Mouse (Mus musculus) forebrain, postnatal 0 days (tissue): ENCODE data around the gene Abhd13. TPM values are rescaled to one million over a fixed set of nuclear protein-coding genes. Genes with fewer than 3 reads are reported as not detected.

ENCODE experiments used
- ATAC-seq: fragments of 200-750 bp; cut with Nextera tagmentation; 2 replicates; pipeline ENCODE4 v1.8.0; 2017; ENCODE audit warnings: mild to moderate bottlenecking, moderate library complexity
- DNase-seq: peaks from one replicate; pipeline ENCODE4 v3.0.0-alpha.2; 2015
- H3K27ac ChIP-seq: fragments of 300-500 bp; sonication (generic); 2 replicates; pipeline ENCODE4 v1.5.1; 2014; ENCODE audit warnings: low read depth, mild to moderate bottlenecking, antibody characterized with exemption, low read length, moderate library complexity, mixed read lengths
- H3K27me3 ChIP-seq: fragments of 300-500 bp; sonication (generic); 2 replicates; pipeline ENCODE4 v1.6.1; 2014; ENCODE audit warnings: mild to moderate bottlenecking, low read length, mixed read lengths; ENCODE audit not compliant: insufficient read depth
- H3K36me3 ChIP-seq: fragments of 300-500 bp; sonication (generic); 2 replicates; pipeline ENCODE4 v1.6.1; 2014; ENCODE audit warnings: mild to moderate bottlenecking, moderate library complexity; ENCODE audit not compliant: insufficient read depth
- H3K4me1 ChIP-seq: fragments of 300-500 bp; sonication (generic); 2 replicates; pipeline ENCODE4 v1.6.1; 2014; ENCODE audit warnings: antibody characterized with exemption; ENCODE audit not compliant: insufficient read depth
- H3K4me2 ChIP-seq: fragments of 300-500 bp; sonication (generic); 2 replicates; pipeline ENCODE4 v1.6.1; 2014; ENCODE audit warnings: low read depth, mild to moderate bottlenecking, moderate library complexity
- H3K4me3 ChIP-seq: fragments of 300-500 bp; sonication (generic); 2 replicates; pipeline ENCODE4 v1.5.1; 2014; ENCODE audit warnings: low read depth, low read length, mixed read lengths
- H3K9ac ChIP-seq: fragments of 300-500 bp; sonication (generic); 2 replicates; pipeline ENCODE4 v1.6.1; 2014; ENCODE audit warnings: mild to moderate bottlenecking
- H3K9me3 ChIP-seq: fragments of 300-500 bp; sonication (generic); 2 replicates; pipeline ENCODE4 v1.6.1; 2016; ENCODE audit warnings: low read length
- CTCF ChIP-seq: sonication (generic); IDR thresholded peaks from 2 replicates; pipeline ENCODE4 v1.5.1; 2016; ENCODE audit warnings: antibody characterized with exemption, control low read depth, low read depth
- WGBS: fragments of 180-500 bp; shearing (Covaris S2); extraction: QIAGEN DNeasy Blood & Tissue Kit; methylation state at CpG from one replicate; pipeline ENCODE4 v1.1.7; 2014; 5-methylcytosine and 5-hydroxymethylcytosine counted together
- polyA plus RNA-seq: library from polyadenylated mRNA; unstranded; fragments of >200 nt; fragmentation: Nextera tagmentation; extraction: Ambion mirVana; gene quantifications from 2 replicates; pipeline ENCODE4 v1.2.1, GENCODE M21; 2015
- total RNA-seq: library from RNA; depleted of rRNA; stranded (reverse); fragments of >200 nt; gene quantifications from 2 replicates; pipeline ENCODE4 v1.2.3, GENCODE M21; 2014

The Abhd13 gene
- total and polyA plus RNA-seq, 2 experiments from 2014 or later = 13.0 to 30.9 TPM

DNA sequence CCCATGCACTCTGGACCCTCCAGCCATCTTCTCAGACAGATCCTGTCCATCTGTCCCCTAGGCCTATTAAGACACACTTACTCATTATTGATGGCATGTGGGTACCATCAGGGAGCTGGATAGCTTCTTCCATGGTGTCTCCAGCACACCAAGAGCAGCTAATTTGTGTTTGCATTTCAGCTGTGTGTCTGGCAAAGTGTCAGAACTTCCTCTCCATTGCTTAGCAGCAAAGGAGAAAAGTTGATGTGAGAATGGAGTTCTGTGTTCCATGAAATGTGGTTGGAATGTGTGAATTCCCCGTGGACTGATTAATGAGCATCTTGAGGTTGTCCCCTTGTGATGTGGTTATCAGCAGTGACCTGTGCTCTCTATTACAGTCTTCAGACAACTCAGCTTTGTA is 2.2 kb downstream of the Abhd13 start:
- H3K36me3 ChIP-seq = peaks cover 11% of the 10 kb centered on the region
- no peak overlapping the region for H3K27ac ChIP-seq
- H3K4me2 ChIP-seq = no peak overlapping the region
- ATAC-seq = no peak
- no peak overlapping the region for H3K4me3 ChIP-seq
- H3K4me1 ChIP-seq = peaks cover 23% of the 10 kb centered on the region
- no peaks in the 10 kb centered on the region for H3K9me3 ChIP-seq
- H3K9ac ChIP-seq = no peak overlapping the region
- no peak for TF ChIP-seq CTCF
- WGBS = 78% methylated on average over 1 of the region's 1 CpGs
- DNase-seq = no peak
- H3K27me3 ChIP-seq = no peaks in the 10 kb centered on the region

DNA sequence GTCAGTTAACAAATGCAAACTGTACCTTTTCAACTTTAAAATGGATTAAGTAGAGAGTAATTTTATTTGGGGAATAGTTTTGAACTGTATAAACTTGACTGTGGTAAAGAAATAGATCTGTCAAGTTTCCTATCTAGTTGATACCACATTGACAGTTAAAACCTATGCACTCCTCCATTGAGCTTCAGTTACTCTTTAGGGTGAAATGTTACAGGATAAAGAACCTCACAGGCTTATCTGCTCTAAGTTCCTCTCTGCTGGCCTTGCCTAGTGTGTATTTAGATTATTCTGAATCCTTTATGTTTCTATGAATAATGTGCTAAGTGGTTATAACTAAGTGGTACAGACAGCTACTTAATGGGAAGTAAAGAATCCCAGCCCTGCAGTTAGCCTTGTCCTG is 2.7 kb downstream of the Abhd13 start:
- Histone ChIP-seq H3K4me1 (peaks cover 20% of the 10 kb centered on the region), H3K27ac (no peak overlapping the region), H3K9me3 (no peaks in the 10 kb centered on the region), H3K27me3 (no peaks in the 10 kb centered on the region), H3K4me2 (no peak overlapping the region), H3K36me3 (peaks cover 11% of the 10 kb centered on the region), H3K9ac (no peak overlapping the region), H3K4me3 (no peak overlapping the region)
- no peak for DNase-seq
- TF ChIP-seq CTCF = no peak
- no peak for ATAC-seq

GRCm38 (mm10) chr8:10004115-10004514 is 26.6 kb downstream of the Abhd13 start:
- Histone ChIP-seq H3K4me3 (no peak overlapping the region), H3K9ac (no peak overlapping the region), H3K4me2 (no peak overlapping the region), H3K27ac (no peak overlapping the region), H3K36me3 (no peaks in the 10 kb centered on the region), H3K9me3 (no peaks in the 10 kb centered on the region), H3K4me1 (no peaks in the 10 kb centered on the region), H3K27me3 (no peaks in the 10 kb centered on the region)
- DNase-seq = no peak
- ATAC-seq = no peak
- WGBS = 81% methylated on average over 7 of the region's 7 CpGs
- TF ChIP-seq CTCF = no peak

- no peaks in the 10 kb centered on the region for H3K27me3 ChIP-seq
- no peak for TF ChIP-seq CTCF
- H3K9me3 ChIP-seq = no peaks in the 10 kb centered on the region
- no peak within 1 kb of the TSS for H3K27ac ChIP-seq
- no peaks in the 10 kb centered on the region for H3K4me1 ChIP-seq
- no peak within 1 kb of the TSS for H3K9ac ChIP-seq
- H3K4me2 ChIP-seq = peak within 1 kb of the TSS; percentile 59
- DNase-seq (no peak), ATAC-seq (no peak)
- H3K36me3 ChIP-seq = no peaks in the 10 kb centered on the region
- WGBS = 78% methylated on average over 16 of the region's 16 CpGs
- peak within 1 kb of the TSS; percentile 37 for H3K4me3 ChIP-seq
Measured at GRCm38 (mm10) chr8:10006156-10006985, 28.9 kb downstream of the Abhd13 start, which contains the start of gene Tnfsf13b. Gene Tnfsf13b (plus strand): TSS chr8:10006467.

DNA sequence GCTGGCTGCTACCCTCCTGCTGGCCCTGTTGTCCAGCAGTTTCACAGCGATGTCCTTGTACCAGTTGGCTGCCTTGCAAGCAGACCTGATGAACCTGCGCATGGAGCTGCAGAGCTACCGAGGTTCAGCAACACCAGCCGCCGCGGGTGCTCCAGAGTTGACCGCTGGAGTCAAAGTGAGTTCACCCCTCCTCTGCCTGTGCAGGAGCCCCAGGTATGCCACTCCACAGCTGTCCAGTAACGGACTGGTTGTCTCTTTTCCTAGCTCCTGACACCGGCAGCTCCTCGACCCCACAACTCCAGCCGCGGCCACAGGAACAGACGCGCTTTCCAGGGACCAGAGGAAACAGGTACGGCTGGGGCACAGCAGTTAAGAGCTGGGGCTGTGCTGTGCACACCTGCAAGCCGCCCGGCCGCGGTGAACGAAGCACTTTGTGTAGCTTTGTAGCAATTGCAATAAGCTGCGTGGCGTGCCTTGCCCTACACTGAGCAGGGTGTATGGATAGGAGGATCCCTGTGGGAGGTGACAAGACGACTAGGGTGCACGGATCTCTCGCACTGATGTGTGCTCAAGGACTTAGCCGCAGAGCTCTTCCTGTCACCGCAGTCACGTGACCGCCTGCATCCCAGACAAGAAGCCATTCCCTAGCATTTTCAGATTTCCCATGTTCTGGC is 29.6 kb downstream of the Abhd13 start:
- peak; percentile 85 for ATAC-seq

GRCm38 (mm10) chr8:10007660-10008028 is 30.1 kb downstream of the Abhd13 start:
- H3K27me3 ChIP-seq = no peaks in the 10 kb centered on the region
- DNase-seq (no peak), ATAC-seq (no peak)
- no peak for TF ChIP-seq CTCF
- no peak overlapping the region for H3K9ac ChIP-seq
- H3K4me2 ChIP-seq = peak overlapping the region; percentile 59
- H3K27ac ChIP-seq = no peak overlapping the region
- H3K9me3 ChIP-seq = no peaks in the 10 kb centered on the region
- H3K4me1 ChIP-seq = no peaks in the 10 kb centered on the region
- H3K36me3 ChIP-seq = no peaks in the 10 kb centered on the region
- peak overlapping the region; percentile 37 for H3K4me3 ChIP-seq
- WGBS = 38% methylated on average over 6 of the region's 6 CpGs

More for the DNA sequence above, 29.6 kb downstream of the Abhd13 start:
- Histone ChIP-seq H3K9me3 (no peaks in the 10 kb centered on the region), H3K9ac (no peak overlapping the region), H3K4me3 (peak overlapping the region; percentile 37), H3K4me1 (no peaks in the 10 kb centered on the region), H3K27me3 (no peaks in the 10 kb centered on the region), H3K4me2 (peak overlapping the region; percentile 59), H3K27ac (no peak overlapping the region), H3K36me3 (no peaks in the 10 kb centered on the region)
- no peak for TF ChIP-seq CTCF
- 5% methylated on average over 29 of the region's 29 CpGs for WGBS
- DNase-seq = peak; percentile 59

DNA sequence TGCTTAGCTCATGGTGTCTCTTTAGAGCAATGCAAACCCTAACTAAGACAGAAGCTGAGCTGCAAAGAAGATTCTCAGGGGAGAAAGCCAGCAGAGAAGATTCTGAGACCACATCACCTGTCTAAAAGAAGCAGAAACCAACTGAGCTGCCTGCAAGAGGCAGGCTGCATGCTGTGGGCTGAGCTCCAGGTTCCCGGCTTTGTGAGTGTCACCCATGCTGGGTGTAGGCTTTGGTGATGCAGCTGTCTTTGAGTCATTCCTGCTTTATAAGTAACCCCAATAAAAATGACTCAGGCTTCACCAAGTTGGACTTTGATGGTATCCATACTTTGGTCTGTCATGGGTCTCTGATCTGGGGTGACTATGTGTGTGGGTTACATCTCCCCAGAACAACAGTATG is 38.7 kb downstream of the Abhd13 start:
- DNase-seq (no peak), ATAC-seq (no peak)
- Histone ChIP-seq H3K9ac (no peak overlapping the region), H3K4me2 (no peak overlapping the region), H3K36me3 (no peaks in the 10 kb centered on the region), H3K27ac (no peak overlapping the region), H3K4me3 (no peak overlapping the region), H3K9me3 (no peaks in the 10 kb centered on the region), H3K4me1 (no peaks in the 10 kb centered on the region), H3K27me3 (no peaks in the 10 kb centered on the region)
- no peak for TF ChIP-seq CTCF
- WGBS = 71% methylated on average over 1 of the region's 1 CpGs
